Mouse (Mus musculus) liver (tissue): ENCODE measurements around the gene Thada.

ENCODE experiments used
- DNase-seq: peaks from one replicate; pipeline ENCODE4 v3.0.0-alpha.2; 2020; ENCODE audit warnings: mixed read lengths

Gene Thada

GRCm38 (mm10) chr17:84368213-84369014 is 97.6 kb downstream of the Thada start:
- DNase-seq, result no peak

- DNase-seq, result no peak
Observed at GRCm38 (mm10) chr17:84367663-84368062, 98.3 kb downstream of the Thada start.

GRCm38 (mm10) chr17:84365791-84366301 is 100.2 kb downstream of the Thada start:
- DNase-seq, result no peak

GRCm38 (mm10) chr17:84365006-84365716 is 100.8 kb downstream of the Thada start:
- no peak for DNase-seq

- no peak for DNase-seq
Observed at GRCm38 (mm10) chr17:84363444-84363843, 102.6 kb downstream of the Thada start.

- no peak for DNase-seq
Observed at GRCm38 (mm10) chr17:84362581-84363286, 103.3 kb downstream of the Thada start.

GRCm38 (mm10) chr17:84361006-84361405 is 105.0 kb downstream of the Thada start:
- DNase-seq, result no peak

- no peak for DNase-seq
Observed at GRCm38 (mm10) chr17:84359810-84360209, 106.2 kb downstream of the Thada start.

- DNase-seq, result no peak
Observed at GRCm38 (mm10) chr17:84358951-84359644, 106.9 kb downstream of the Thada start.

GRCm38 (mm10) chr17:84357776-84358175 is 108.2 kb downstream of the Thada start:
- no peak for DNase-seq

- no peak for DNase-seq
Observed at GRCm38 (mm10) chr17:84356056-84356887, 109.7 kb downstream of the Thada start.

GRCm38 (mm10) chr17:84355006-84355405 is 111.0 kb downstream of the Thada start:
- no peak for DNase-seq

GRCm38 (mm10) chr17:84353902-84354311 is 112.1 kb downstream of the Thada start:
- no peak for DNase-seq

GRCm38 (mm10) chr17:84353224-84353901 is 112.6 kb downstream of the Thada start:
- no peak for DNase-seq

- DNase-seq, result no peak
Observed at GRCm38 (mm10) chr17:84352790-84353154, 113.2 kb downstream of the Thada start.

GRCm38 (mm10) chr17:84351912-84352789 is 113.9 kb downstream of the Thada start:
- DNase-seq, result peak; percentile 30

- no peak for DNase-seq
Observed at GRCm38 (mm10) chr17:84351276-84351675, 114.7 kb downstream of the Thada start.

GRCm38 (mm10) chr17:84348865-84349264 is 117.1 kb downstream of the Thada start:
- DNase-seq, result no peak

GRCm38 (mm10) chr17:84342299-84342817 is 123.6 kb downstream of the Thada start:
- no peak for DNase-seq

GRCm38 (mm10) chr17:84341686-84342085 is 124.3 kb downstream of the Thada start:
- DNase-seq, result no peak
